Mouse (Mus musculus): ENCODE measurements around the gene Fhit. TPM values are rescaled to one million over a fixed set of nuclear protein-coding genes. Genes with fewer than 3 reads are reported as not detected.

Gene Fhit
- polyA plus RNA-seq, 1 experiment, result 0.94 TPM

- no peak for TF ChIP-seq GATA1 (IDR thresholded peaks at IDR 0.05; ENCODE audit: low read length)
Observed at GRCm38 (mm10) chr14:9642628-9643027, 1519.2 kb downstream of the Fhit start.

DNA sequence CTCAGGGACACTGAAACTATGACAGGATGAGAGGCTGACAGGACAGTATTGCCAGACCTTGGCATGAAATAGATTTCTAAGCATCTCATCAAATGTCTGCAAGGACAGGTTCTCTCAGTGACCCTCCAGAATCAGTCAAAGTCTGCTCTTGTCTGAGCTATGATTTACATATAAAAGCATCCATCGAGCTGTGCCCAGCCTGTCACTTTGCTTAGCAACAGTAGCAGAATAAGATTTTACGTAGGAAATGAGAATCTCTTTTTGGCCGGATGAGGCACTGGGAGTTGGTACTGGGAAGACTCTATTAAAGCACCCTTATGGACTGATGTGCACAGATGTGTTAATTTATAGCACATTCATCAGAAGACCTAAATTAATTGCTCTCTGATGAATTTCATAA is 1519.8 kb downstream of the Fhit start:
- TF ChIP-seq GATA1 (IDR thresholded peaks at IDR 0.05; ENCODE audit: low read length), result no peak

GRCm38 (mm10) chr14:9634247-9634991 is 1527.4 kb downstream of the Fhit start:
- TF ChIP-seq GATA1 (IDR thresholded peaks at IDR 0.05; ENCODE audit: low read length), result no peak

GRCm38 (mm10) chr14:9632537-9632936 is 1529.3 kb downstream of the Fhit start:
- TF ChIP-seq GATA1 (IDR thresholded peaks at IDR 0.05; ENCODE audit: low read length), result no peak

- no peak for TF ChIP-seq GATA1 (IDR thresholded peaks at IDR 0.05; ENCODE audit: low read length)
Observed at GRCm38 (mm10) chr14:9623219-9624043, 1538.4 kb downstream of the Fhit start.

DNA sequence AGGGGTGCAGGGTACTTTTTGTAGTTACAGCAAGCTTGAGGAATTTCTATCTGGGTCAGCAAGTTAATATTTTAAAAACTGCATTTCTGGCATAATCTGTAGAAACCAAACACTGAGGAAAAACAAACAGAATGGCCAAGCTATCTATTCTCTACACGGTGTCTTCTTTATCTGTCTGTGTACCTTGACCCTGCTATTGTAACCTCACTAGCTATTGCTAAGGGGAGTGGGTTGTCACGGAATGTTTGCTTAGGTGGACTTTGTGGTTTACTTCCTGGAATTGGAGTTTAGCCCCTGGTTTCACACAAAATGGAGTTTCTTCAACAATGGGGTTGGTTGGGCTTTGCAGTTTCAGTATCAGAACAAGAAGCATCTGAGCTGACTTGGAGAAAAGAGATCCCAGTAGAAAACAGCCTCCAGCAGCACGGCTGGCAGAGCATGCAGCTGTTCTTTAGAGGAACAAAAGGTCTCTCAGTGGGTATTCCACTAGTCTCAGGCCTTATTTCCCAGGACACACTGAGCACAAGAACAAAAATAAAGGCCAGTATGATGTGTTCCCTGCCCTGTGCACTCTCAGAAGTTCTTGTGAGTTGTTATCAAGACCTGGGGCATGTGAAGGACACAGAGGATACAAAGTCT is 1540.8 kb downstream of the Fhit start:
- no peak for TF ChIP-seq GATA1 (IDR thresholded peaks at IDR 0.05; ENCODE audit: low read length)

DNA sequence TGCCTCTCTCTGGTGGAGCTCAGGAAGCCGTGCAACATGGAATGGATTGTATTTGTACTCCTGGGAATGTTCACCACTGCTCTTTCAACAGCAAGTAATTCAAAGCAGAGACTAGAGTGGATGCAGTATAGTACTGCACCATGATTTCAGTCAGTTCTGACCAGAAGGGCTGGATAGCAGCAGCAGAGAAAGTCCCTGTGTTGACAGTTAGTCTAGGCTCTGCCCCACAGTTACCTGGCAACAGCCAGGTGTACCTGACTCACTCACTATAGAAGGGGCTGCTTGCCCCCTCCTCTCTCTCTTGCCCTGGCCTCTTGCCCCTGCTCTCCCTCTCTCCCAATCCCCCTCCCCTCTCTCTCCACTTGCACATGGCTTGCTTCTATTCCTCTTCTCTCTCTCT is 1542.0 kb downstream of the Fhit start:
- no peak for TF ChIP-seq GATA1 (IDR thresholded peaks at IDR 0.05; ENCODE audit: low read length)

DNA sequence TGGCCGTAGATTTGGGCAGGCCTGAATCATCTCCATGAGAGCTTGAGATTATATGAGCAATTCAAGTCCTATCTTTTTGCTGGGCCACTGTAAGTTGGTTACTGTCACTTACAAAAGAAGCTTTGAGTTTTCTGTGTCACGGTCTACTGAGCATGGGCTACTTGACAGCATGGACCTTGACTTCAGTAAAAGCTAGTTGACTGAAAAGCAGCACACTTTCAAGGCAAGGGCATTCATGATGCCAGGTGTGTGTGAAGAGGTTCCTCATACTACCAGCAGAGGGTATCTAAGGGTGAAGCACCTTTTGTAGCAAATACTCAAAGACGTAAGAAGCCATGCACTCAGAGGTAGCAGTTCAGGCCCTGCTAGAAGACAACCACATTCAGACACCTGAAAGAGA is 1548.7 kb downstream of the Fhit start:
- TF ChIP-seq GATA1 (IDR thresholded peaks at IDR 0.05; ENCODE audit: low read length), result no peak

- TF ChIP-seq GATA1 (IDR thresholded peaks at IDR 0.05; ENCODE audit: low read length), result no peak
Observed at GRCm38 (mm10) chr14:9609120-9609519, 1552.7 kb downstream of the Fhit start.

- TF ChIP-seq GATA1 (IDR thresholded peaks at IDR 0.05; ENCODE audit: low read length), result no peak
Observed at GRCm38 (mm10) chr14:9606584-9607377, 1555.1 kb downstream of the Fhit start.

- no peak for TF ChIP-seq GATA1 (IDR thresholded peaks at IDR 0.05; ENCODE audit: low read length)
Observed at GRCm38 (mm10) chr14:9600271-9600670, 1561.6 kb downstream of the Fhit start.

GRCm38 (mm10) chr14:9597460-9597977 is 1564.3 kb downstream of the Fhit start:
- no peak for TF ChIP-seq GATA1 (IDR thresholded peaks at IDR 0.05; ENCODE audit: low read length)

- no peak for TF ChIP-seq GATA1 (IDR thresholded peaks at IDR 0.05; ENCODE audit: low read length)
Observed at GRCm38 (mm10) chr14:9589121-9589520, 1572.7 kb downstream of the Fhit start.

DNA sequence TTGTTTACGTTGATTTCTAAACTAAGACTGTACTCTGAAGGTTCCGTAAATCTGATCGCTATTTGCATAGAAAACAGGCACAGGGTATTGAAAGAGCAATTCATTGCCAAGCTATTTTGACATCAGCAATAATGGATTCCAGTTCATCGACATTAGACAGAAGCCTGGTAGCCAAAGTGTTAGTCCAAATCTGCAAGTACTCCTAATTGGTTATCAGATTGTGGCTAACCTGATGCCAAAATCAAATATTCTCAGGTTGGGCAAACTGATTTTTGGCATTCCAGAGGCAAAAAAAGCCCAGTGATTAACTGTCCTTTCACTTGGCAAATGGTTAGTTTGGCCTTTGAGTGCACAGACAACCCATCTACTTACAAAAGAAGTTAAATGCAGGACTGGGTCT is 1573.9 kb downstream of the Fhit start:
- no peak for TF ChIP-seq GATA1 (IDR thresholded peaks at IDR 0.05; ENCODE audit: low read length)

All from G1E-ER4 (cell line).